Mouse (Mus musculus) mouse embryonic stem cell (cell line): Measurements from ENCODE around the gene Uqcr10.

Source experiments
- in situ Hi-C, 2 experiments: fragments of 300-500 bp; cut with MboI; formaldehyde crosslinking; loops; 1 replicate in 1 of 2; 3 replicates in 1 of 2; pipeline ENCODE4 v1.14.3; 2019 to 2020; ENCODE audit warnings: low sequenced_read_pairs in 2 of 2, low pct_unique_long_range_greater_than_20kb in 1 of 2, mixed read lengths in 1 of 2; ENCODE audit not compliant: unreplicated experiment in 1 of 2

Gene Uqcr10

GRCm38 (mm10) chr11:4683516-4683915, 20.6 kb downstream of the Uqcr10 start:
- in situ Hi-C loops, result no loop called here

DNA sequence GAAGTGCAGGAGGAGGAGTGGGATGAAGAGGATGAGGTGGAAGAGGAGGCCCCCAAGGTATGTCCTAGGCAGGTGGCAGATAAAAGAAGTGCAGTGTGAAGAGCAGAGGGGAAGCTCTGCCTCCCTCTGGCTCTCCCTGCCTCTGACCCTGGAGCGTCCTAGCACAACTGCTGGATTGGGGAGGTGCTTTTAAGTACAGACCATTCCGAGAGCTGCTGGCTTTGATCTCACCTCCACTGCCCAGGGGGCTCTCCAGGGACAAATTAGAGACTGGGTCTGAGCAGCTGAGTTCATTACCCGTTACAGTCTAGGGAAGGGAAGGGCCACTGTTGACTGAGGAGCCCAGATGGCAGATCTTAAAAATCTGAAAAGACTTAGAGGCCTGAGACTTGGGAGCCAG, 24.0 kb downstream of the Uqcr10 start:
- in situ Hi-C loops, result no loop called here

- in situ Hi-C loops, result loop anchor here in 1 of 2 experiments (5.0 kb wide), 1 partner anchor 42 kb away; the partner anchor contains the start of gene Ascc2
These were observed 24.7 kb downstream of the Uqcr10 start for GRCm38 (mm10) chr11:4679441-4679832.

DNA sequence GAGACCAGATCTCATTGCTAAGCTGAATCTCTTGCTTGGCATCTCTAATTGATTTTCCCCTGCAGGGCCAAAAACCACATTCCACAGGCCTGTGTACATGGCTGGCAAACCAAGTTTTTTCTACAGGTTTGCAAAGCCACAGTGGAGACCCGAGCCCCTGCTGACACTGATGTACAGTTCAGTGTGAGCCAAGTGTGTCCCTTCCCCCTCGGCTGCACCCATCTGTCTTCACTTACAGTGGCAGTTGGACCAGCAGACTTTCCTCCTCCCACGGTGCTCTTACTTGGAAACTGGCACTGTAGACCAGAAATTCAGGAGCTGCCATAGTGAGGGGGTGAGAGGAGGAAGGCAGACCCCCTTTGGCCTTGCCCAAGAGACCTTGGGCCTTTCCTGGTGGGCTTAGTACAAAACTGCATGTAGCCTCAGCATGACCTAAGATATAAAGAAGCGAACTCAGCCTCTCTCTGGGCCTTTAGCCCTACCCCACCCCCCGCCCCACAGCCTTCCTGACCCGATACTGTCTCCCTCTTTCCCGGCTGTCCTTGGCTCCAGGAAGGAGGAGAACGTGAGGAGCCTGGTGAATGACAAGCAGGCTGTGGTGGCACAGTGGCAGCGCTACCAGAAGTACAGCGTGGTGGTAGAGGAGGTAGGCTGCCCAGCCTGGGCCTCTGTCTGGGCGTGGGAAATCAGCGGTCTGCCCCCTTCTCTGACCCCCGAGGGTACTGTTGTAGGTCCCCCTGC, 25.3 kb downstream of the Uqcr10 start:
- in situ Hi-C loops, result loop anchor here in 1 of 2 experiments (5.0 kb wide), 1 partner anchor 42 kb away; the partner anchor contains the start of gene Ascc2

DNA sequence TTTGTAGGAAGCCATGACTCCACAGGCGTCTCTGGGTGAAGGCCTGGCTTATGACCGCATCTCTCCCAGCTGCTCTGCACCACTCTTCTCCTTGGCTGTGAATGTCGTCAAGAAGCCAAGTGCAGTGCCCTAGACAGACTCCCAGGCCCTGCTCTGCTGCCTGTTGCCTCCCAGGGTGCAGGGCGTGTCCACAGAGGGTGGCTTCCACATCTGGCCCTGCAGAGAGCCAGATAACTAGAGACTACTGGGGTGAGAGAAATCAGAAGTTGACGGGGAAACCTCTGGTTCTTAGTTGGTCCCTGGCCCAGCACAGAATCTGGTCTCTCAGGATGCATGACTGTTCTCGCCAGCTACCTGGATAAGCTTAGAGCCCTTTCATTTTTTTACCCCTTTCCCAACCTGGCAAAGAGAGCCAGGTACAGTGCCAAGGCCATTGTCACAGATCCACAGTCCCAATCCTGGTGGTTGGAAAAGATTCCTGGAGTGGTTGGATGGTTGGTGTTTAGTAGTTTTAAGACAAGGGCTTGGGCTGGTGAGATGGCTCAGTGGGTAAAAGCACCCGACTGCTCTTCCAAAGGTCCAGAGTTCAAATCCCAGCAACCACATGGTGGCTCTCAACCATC, 26.8 kb downstream of the Uqcr10 start:
- in situ Hi-C loops, result loop anchor here in 1 of 2 experiments (5.0 kb wide), 1 partner anchor 40 kb away; the partner anchor contains the start of gene Ascc2

GRCm38 (mm10) chr11:4675693-4676092, 28.4 kb downstream of the Uqcr10 start:
- in situ Hi-C loops, result loop anchor here in 1 of 2 experiments (5.0 kb wide), 1 partner anchor 38 kb away; the partner anchor contains the start of gene Ascc2

DNA sequence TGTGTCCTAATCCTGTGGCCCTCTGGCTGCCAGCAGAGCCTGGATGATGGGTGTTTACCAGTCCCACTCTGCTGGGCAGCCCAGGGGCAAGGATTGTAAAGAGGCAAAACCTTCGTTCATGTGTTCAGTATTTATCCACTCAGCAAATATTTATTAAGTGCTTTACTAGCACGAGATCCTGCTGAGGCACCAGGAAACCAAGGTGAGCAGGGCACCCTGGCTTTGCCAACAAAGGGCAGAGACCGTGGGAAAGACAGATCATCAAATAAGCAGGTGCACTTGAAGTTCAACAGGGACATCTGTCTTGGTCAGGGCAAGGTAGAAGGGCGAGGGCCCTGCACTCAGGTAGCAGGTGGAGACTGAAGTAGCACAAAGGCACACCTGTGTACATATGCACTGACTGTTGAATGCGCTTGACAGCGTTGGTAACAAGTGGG, 29.0 kb downstream of the Uqcr10 start:
- in situ Hi-C loops, result loop anchor here in 1 of 2 experiments (5.0 kb wide), 1 partner anchor 38 kb away; the partner anchor contains the start of gene Ascc2

DNA sequence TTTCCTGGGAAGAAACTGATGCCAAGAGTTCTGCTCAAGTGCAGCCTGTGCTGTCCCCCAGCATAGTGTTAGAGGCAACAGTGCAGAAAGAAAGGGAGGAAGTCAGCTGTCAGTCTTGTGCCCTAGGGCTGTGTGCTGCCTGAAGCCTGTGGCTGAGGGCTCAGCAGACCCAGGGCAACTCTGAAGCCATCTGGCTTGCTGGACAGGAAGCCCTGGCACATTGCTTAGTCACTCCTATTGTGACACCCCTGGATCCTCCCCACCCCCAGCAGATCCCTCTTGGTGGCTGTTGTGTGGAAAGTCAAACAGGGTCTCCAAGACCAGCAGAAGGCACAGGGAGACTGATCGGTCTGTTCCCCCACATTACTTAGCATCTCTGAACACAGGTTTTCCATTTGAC, 29.5 kb downstream of the Uqcr10 start:
- in situ Hi-C loops, result no loop called here

- in situ Hi-C loops, result no loop called here
These were observed 32.4 kb downstream of the Uqcr10 start for GRCm38 (mm10) chr11:4671736-4672135.

- in situ Hi-C loops, result no loop called here
These were observed 41.7 kb downstream of the Uqcr10 start for GRCm38 (mm10) chr11:4662496-4662878.

GRCm38 (mm10) chr11:4661871-4662495, 42.2 kb downstream of the Uqcr10 start:
- in situ Hi-C loops, result no loop called here

- in situ Hi-C loops, result no loop called here
These were observed 42.8 kb downstream of the Uqcr10 start for GRCm38 (mm10) chr11:4661324-4661723.

GRCm38 (mm10) chr11:4660309-4661025, 43.7 kb downstream of the Uqcr10 start:
- in situ Hi-C loops, result no loop called here

- in situ Hi-C loops, result no loop called here
These were observed 44.3 kb downstream of the Uqcr10 start for GRCm38 (mm10) chr11:4659818-4660217.
